Mouse (Mus musculus) testis, postnatal 14 days (tissue): ENCODE data around the gene 4930578C19Rik.
"Not testable (repeated sequence)": the region's sequence is repeated elsewhere in the genome, so short reads cannot be mapped to it uniquely, and the experiment has no call there.

Source experiments
- DNase-seq: peaks from one replicate; pipeline ENCODE4 v3.0.0; 2021; ENCODE audit warnings: low spot score

Gene 4930578C19Rik

DNA sequence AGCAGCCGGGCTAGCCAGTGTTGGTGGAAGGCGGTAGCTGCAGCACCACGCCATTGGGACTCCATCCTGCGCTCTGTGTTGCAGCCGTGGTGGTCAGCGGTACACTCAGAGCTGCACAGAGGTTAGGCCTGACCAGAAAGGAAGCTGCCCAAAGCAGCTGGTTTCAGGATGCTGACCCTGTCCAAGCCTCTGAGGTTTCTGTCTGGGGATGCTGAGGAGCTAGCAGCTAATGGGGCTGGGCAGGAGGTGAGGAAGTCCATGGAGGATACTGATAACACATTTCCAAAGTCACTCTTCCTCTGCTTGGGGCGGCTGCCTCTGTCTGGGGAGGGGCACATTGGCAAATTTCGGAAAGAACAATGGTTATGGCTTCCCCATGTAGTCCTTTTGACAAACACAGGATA is at the start of gene 4930578C19Rik:
Gene 4930578C19Rik (minus strand): TSS at position 200 of the 404 bp plus-strand sequence.
- no peak for DNase-seq

DNA sequence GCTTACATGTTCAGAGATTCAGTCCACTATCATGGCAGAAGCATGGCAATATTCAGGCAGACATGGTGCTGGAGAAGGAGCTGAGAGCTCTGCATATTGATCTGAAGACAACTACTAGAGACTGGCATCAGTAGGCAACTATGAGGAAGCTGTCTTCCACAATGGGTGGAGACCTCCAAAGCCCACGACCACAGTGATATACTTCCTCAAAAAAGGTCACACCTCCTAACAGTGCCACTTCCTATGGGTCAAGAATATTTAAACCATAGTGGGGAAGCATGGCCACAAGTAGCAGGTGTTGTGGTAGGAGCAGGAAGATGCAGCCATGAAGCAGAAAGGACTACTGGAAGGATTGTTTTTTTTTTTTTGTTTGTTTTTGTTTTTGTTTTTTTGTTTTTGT is 6.5 kb upstream of the 4930578C19Rik start:
- no peak for DNase-seq

DNA sequence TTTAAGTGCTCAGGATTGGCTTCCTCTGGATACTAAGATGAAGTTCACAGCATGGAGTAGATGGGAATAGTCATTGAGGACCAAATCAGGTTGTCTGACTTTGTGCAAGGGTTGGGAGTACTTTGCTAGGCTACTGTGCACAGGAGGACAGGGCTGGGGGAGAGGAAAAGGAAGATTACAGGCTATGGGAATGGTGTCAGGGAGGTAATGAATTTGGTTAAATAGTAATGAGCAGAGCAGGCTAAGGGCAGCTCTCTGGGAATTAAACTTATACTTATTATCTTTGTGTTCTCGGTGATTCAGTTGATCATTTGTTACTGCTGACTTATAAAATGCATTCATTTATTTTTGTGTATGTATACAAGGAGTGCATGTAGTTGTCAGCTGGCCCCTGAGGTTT is 1.7 kb upstream of the 4930578C19Rik start:
- no peak for DNase-seq

DNA sequence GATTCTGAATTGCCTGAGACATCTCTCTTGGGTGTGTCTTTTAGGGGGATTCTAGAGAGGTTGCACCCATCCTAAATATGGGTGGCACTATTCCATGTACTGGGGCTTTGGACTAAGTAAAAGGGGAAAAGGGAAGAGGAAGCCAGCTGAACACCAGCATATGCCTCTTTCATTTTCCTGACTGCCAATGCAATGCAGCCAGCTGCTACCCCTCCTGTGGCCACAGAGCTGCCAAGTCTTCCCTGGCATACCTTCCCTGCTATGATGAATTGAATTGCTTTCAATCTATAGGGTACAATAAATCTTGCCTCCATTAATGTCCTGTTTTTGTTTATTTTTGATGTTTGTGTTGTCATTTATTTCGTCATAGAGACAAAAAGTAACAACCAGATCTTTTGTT is 9.6 kb downstream of the 4930578C19Rik start:
- DNase-seq, result no peak

DNA sequence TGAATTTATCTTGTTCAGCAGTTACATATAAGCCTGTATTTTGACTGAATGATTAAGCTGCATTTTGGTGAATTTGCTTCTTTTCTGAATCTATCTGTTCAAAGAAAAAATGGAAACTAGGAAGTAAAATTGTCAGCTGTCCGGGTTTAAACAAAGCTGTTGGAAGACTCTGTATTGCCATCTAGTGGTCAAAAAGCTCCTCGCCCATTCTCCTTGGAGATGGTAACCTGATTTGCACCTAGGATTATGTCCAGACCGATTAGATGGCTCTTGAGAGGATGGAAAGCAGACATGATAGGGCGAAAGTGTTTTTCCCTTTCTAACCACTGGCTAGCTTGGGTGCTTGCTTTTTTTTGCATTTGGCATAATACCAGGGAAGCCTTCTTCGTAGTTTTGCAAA is 19.1 kb downstream of the 4930578C19Rik start:
- DNase-seq, result peak; percentile 3

DNA sequence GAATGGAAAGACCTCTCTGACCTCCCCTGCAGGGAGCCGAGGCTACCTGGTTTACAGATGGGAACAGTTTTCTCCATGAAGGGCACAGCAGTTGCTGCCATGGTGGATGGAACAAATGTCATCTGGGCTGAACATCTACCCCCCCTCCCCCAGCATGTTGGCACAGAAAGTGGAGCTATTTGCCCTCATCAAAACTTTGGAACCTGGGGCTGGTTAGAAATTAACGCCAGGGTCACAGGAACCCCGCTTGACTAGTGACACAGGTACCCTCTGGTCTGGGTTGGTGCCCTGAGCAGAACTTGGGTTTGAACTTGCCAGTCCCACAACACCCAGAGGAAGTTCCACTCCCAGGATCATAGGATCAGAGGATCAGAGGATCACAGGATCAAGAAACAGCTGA is 35.7 kb downstream of the 4930578C19Rik start:
- no peak for DNase-seq

DNA sequence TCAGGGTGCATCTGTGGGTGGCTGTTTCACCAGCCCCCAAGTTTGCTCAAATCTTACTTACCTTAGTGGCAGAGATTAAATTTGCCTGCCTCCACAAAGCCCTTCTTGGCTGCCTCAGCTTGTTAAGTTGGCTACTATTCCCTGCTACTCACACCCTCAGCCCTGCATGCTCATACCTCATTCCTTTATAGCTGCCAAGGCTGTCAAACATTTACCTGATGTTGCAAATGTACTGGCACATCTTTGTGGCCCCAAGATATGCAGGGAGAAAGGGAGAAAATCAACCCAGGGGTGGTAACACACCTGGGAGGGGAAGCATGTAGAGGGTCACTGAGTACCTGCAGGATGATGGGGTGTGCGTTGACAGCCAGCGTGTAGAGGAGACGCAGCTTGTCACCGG is 38.0 kb downstream of the 4930578C19Rik start:
- no peak for DNase-seq

DNA sequence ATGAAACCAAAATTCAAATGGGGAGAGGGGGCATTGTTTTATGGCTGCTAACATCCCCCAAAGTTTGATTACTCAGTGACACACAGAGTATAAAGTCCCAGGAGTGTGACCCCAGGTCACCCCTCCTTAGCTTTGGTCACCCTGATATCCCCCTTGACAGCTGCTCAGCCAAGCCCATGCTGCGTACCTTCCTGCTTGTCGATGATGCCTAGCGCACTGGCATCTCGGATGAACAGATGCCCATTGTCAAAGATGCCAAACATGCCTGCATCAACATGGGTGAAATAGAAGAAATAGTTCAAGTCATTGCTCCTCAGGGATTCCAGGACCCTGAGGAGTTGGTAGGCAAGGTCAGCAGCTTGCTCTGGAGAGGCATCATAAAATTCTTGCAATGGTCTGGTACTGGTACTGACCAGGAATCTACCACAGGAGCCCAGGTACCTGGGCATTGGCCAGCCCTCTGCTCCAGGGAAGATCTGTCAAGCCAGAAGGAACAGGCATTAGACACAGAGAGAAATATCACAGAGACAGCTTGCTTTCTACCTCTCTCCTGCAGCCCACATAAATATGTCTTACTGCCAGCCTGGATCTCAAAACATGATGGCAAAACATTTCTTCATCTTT is 40.9 kb downstream of the 4930578C19Rik start:
- DNase-seq, result no peak

DNA sequence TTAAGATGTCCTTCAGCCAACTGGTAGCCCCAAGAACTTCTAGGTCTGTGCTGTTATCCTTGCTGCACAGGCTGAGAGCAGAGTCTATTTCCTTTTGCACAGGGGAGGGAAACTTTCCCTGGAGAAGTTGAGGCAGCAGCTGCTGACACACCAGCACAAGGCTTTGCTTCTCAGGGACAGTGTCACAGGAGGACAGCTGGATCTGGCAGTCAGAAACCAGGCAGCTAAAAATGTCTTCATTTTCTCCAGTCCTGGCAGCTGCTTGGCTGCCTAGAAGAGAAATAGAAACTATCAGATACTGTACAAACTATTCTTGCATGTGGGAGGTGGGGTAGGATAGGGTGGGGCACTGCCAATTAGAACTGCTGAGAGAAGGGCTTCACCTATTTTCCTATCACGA is 42.2 kb downstream of the 4930578C19Rik start:
- no peak for DNase-seq

DNA sequence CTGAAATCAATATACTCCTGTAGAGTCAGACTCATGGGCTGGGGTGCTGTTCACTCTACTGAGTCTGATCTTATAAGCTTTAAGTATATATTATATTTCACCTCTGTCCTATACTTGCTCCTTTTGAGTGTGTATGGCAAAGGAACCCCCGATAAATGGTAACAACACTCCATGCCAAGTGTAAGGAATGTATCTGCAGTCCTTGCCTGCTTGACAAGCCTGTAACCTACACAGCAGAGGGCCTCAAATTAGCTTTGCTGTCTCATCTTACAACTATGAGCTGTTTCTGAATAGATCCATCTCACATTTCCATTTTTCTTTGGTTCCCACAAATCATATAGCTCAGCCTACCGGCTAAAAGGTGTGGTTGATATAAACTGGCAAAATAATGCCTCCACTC is 46.6 kb downstream of the 4930578C19Rik start:
- no peak for DNase-seq

DNA sequence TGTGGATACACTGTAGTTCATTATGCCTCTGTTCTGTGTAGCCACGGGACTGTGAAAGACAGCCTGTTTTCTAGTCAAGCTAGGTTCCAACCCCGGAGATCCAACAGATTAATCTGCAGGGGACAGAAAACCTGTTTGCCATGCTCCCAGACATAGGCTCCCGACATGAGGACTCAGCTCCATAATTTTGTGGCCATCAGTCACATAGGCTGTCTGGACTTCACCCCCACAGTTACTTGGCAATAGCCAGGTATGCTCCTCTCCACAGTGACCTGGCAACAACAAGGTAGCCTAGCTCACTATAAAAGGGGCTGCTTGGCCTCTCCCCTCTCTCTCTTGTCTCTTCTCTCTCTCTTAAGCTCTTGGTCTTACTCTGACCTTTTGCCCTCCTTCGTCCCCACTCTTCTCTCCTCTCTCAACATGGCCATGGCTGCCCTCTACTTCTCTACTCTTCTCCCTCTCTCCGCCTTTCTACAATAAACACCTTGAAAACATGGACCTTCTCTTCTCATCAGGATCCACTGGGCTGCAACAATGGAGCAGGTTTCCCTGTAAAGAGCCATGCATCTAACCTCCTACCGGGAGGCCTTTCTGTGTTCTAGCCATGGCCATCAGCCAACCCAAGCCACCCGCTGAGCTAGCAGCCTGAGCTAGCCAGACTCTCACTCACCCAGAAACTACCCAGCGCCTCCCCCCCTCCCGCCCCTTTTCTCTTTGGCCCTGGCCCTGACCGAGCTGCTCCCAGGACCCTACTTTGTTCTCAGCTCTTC is 49.9 kb downstream of the 4930578C19Rik start:
- no peak for DNase-seq

DNA sequence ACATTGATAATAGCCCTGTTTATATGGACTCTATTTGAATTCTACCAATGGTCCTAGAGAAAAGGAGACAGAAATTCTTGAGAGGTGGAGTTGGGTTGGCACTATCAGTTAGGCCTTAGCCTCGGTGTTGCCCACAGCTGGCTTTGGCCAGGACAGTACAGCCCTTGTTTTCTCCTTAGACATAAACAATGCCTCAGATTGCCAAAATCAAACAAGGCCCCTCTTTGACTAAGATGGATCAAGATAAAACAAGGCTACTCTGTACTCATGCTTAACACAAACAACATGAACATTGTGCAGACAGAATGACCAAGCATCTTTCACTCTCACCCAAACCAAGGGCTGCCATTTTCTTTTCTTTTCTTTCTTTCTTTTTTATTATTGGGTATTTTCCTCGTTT is 51.6 kb downstream of the 4930578C19Rik start:
- no peak for DNase-seq

DNA sequence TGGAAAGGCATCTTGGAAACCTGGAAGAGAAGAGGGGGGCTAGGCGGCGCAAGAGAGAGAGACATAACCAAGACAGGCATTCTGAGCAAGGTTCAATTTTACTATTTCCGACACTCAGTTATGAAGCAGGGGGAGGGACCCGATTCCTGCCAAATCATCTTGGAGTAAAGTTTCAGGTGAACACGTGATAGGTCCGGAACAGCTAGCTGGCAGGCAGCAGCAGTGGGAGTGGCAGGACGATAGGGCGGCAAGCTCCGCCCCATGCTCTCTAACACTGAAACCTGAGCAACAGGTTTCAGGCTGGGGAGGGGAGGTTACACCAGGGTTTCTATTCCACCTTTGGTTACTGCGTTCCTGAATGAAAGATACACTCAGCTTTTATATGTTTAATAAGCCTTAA is 58.9 kb downstream of the 4930578C19Rik start:
- DNase-seq, result no peak

DNA sequence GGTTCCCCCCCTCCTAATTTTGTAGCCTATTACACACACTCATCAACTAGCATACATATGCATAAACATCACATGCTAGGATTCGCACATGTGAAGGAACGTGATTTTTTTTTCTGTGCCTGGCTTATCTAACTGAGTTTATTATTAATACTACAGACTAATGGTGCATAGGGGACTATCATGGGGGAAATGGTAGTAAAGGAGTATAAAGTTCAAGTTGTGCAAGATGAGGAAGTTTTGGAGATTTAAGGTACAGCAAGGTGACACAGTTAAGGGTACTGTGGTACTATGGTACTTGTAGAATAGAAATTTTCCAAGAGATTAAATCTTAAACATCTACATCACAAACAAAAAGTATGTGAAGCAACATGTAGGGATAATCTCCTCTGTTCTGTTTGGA is 64.5 kb downstream of the 4930578C19Rik start:
- no peak for DNase-seq

DNA sequence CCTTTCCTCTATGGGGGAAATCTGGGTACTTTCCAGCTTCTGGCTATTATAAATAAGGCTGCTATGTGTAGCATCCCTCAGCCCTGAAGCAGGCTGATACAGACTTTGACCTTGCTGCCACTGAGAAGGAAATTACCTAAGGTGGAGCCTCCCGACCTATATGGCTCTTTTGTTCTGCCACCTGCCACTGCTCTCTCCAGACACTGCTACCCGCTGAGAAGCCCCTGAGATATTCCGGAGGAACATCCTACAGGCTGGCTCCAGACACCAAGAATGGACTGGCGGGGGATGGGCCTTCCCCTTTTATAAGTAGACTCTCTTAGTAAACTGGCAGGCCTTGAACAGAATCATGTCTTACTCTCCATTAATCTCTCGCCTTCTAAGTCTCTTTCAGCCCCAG is 77.0 kb downstream of the 4930578C19Rik start:
- not testable (repeated sequence) for DNase-seq
